Mouse (Mus musculus): ENCODE measurements at regions not wholly inside any gene's neighbourhood (a gene's known extent, or its start where the extent isn't known, plus 50 kb on each side); places are given as distances from the start of the nearest gene placed in this dataset.

- no peak for DNase-seq (ENCODE audit: low spot score)
Measured at GRCm38 (mm10) chr10:9295269-9295668, 379.7 kb downstream of the Samd5 start.

GRCm38 (mm10) chr10:9294620-9295019 is 380.4 kb downstream of the Samd5 start:
- no peak for DNase-seq (ENCODE audit: low spot score)

- no peak for DNase-seq (ENCODE audit: low spot score)
Measured at GRCm38 (mm10) chr10:9291456-9292146, 383.4 kb downstream of the Samd5 start.

GRCm38 (mm10) chr10:9272940-9273339 is 387.1 kb upstream of the Sash1 start:
- no peak for DNase-seq (ENCODE audit: low spot score)

- no peak for DNase-seq (ENCODE audit: low spot score)
Measured at GRCm38 (mm10) chr10:9272243-9272642, 386.4 kb upstream of the Sash1 start.

GRCm38 (mm10) chr10:9265528-9265927 is 379.7 kb upstream of the Sash1 start:
- DNase-seq (ENCODE audit: low spot score) = no peak

- no peak for DNase-seq (ENCODE audit: low spot score)
Measured at GRCm38 (mm10) chr10:9264309-9265000, 378.6 kb upstream of the Sash1 start.

- no peak for DNase-seq (ENCODE audit: low spot score)
Measured at GRCm38 (mm10) chr10:9258705-9259104, 372.8 kb upstream of the Sash1 start.

GRCm38 (mm10) chr10:9252941-9253217 is 367.0 kb upstream of the Sash1 start:
- DNase-seq (ENCODE audit: low spot score) = no peak

- DNase-seq (ENCODE audit: low spot score) = no peak
Measured at GRCm38 (mm10) chr10:9252120-9252940, 366.5 kb upstream of the Sash1 start.

- DNase-seq (ENCODE audit: low spot score) = no peak
Measured at GRCm38 (mm10) chr10:9243281-9243618, 357.4 kb upstream of the Sash1 start.

GRCm38 (mm10) chr10:9242596-9243280 is 356.9 kb upstream of the Sash1 start:
- no peak for DNase-seq (ENCODE audit: low spot score)

- DNase-seq (ENCODE audit: low spot score) = no peak
Measured at GRCm38 (mm10) chr10:9239956-9240355, 354.1 kb upstream of the Sash1 start.

- DNase-seq (ENCODE audit: low spot score) = no peak
Measured at GRCm38 (mm10) chr10:9231751-9232150, 345.9 kb upstream of the Sash1 start.

GRCm38 (mm10) chr10:9229116-9229515 is 343.2 kb upstream of the Sash1 start:
- DNase-seq (ENCODE audit: low spot score) = no peak

- DNase-seq (ENCODE audit: low spot score) = no peak
Measured at GRCm38 (mm10) chr10:9227361-9227760, 341.5 kb upstream of the Sash1 start.

GRCm38 (mm10) chr10:9210646-9211045 is 324.8 kb upstream of the Sash1 start:
- DNase-seq (ENCODE audit: low spot score) = no peak

- no peak for DNase-seq (ENCODE audit: low spot score)
Measured at GRCm38 (mm10) chr10:9204096-9204495, 318.2 kb upstream of the Sash1 start.

GRCm38 (mm10) chr10:9203323-9203722 is 317.5 kb upstream of the Sash1 start:
- no peak for DNase-seq (ENCODE audit: low spot score)

GRCm38 (mm10) chr10:9202922-9203321 is 317.1 kb upstream of the Sash1 start:
- no peak for DNase-seq (ENCODE audit: low spot score)

GRCm38 (mm10) chr10:9174997-9175396 is 289.1 kb upstream of the Sash1 start:
- DNase-seq (ENCODE audit: low spot score) = no peak

GRCm38 (mm10) chr10:9173509-9173908 is 287.6 kb upstream of the Sash1 start:
- no peak for DNase-seq (ENCODE audit: low spot score)
